Mouse (Mus musculus): ENCODE measurements around the gene Arpp19. TPM values are rescaled to one million over a fixed set of nuclear protein-coding genes. Genes with fewer than 3 reads are reported as not detected.

The Arpp19 gene
- polyA plus RNA-seq, 1 experiment, result 16.1 TPM

DNA sequence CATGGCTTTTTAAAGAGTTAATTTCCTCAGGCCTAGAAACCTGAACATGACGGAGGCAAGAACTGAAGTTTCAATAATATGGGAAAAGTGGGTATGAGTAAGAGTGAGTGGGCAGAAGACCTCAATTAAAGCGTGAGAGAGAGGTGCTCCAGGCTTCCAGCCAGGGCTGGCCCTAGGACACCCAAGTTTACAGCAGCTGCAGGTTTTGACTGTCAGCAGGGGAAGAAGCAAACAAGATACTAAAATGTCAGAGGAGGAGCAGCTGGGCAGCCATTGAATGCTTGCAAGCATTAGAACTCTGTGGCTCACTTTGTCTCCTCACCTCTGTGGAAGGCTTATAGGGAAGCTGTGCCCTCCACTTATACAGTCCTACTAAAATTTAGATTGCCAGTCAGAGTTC is 50.4 kb downstream of the Arpp19 start:
- H3K36me3 ChIP-seq (ENCODE audit: control insufficient read depth, insufficient read depth, low read length), result no peaks in the 10 kb centered on the region
- no peak for DNase-seq
- H3K27me3 ChIP-seq (ENCODE audit: control insufficient read depth, insufficient read depth, low read length), result no peaks in the 10 kb centered on the region
- H3K4me3 ChIP-seq (ENCODE audit: control insufficient read depth, insufficient read depth, low read length), result no peak overlapping the region
- H3K4me1 ChIP-seq (replicated peaks; ENCODE audit: control insufficient read depth, insufficient read depth, low read length), result no peaks in the 10 kb centered on the region
- H3K27ac ChIP-seq (ENCODE audit: control insufficient read depth, insufficient read depth, low read length), result no peak overlapping the region
- WGBS, result 83% methylated on average over 2 of the region's 2 CpGs
- TF ChIP-seq POLR2A (IDR thresholded peaks at IDR 0.05; ENCODE audit: control insufficient read depth, extremely low read depth, insufficient read depth, low read length, poor library complexity) (no peak), CTCF (IDR thresholded peaks at IDR 0.05; ENCODE audit: borderline replicate concordance, control insufficient read depth, extremely low read depth, insufficient read depth, low read length, poor library complexity) (no peak)

GRCm38 (mm10) chr9:75089285-75089684 is 51.9 kb downstream of the Arpp19 start:
- no peak for DNase-seq
- H3K4me3 ChIP-seq (ENCODE audit: control insufficient read depth, insufficient read depth, low read length), result no peak overlapping the region
- TF ChIP-seq POLR2A (IDR thresholded peaks at IDR 0.05; ENCODE audit: control insufficient read depth, extremely low read depth, insufficient read depth, low read length, poor library complexity) (no peak), CTCF (IDR thresholded peaks at IDR 0.05; ENCODE audit: borderline replicate concordance, control insufficient read depth, extremely low read depth, insufficient read depth, low read length, poor library complexity) (no peak)
- H3K27me3 ChIP-seq (ENCODE audit: control insufficient read depth, insufficient read depth, low read length), result no peaks in the 10 kb centered on the region
- 76% methylated on average over 3 of the region's 3 CpGs for WGBS
- H3K4me1 ChIP-seq (replicated peaks; ENCODE audit: control insufficient read depth, insufficient read depth, low read length), result no peaks in the 10 kb centered on the region
- H3K27ac ChIP-seq (ENCODE audit: control insufficient read depth, insufficient read depth, low read length), result no peak overlapping the region
- H3K36me3 ChIP-seq (ENCODE audit: control insufficient read depth, insufficient read depth, low read length), result no peaks in the 10 kb centered on the region

GRCm38 (mm10) chr9:75092134-75092533 is 54.7 kb downstream of the Arpp19 start:
- WGBS, result 93% methylated on average over 1 of the region's 1 CpGs
- Histone ChIP-seq H3K4me3 (ENCODE audit: control insufficient read depth, insufficient read depth, low read length) (no peak overlapping the region), H3K27me3 (ENCODE audit: control insufficient read depth, insufficient read depth, low read length) (no peaks in the 10 kb centered on the region), H3K36me3 (ENCODE audit: control insufficient read depth, insufficient read depth, low read length) (no peaks in the 10 kb centered on the region), H3K4me1 (replicated peaks; ENCODE audit: control insufficient read depth, insufficient read depth, low read length) (no peaks in the 10 kb centered on the region), H3K27ac (ENCODE audit: control insufficient read depth, insufficient read depth, low read length) (no peak overlapping the region)
- TF ChIP-seq CTCF (IDR thresholded peaks at IDR 0.05; ENCODE audit: borderline replicate concordance, control insufficient read depth, extremely low read depth, insufficient read depth, low read length, poor library complexity) (no peak), POLR2A (IDR thresholded peaks at IDR 0.05; ENCODE audit: control insufficient read depth, extremely low read depth, insufficient read depth, low read length, poor library complexity) (no peak)
- DNase-seq, result no peak

DNA sequence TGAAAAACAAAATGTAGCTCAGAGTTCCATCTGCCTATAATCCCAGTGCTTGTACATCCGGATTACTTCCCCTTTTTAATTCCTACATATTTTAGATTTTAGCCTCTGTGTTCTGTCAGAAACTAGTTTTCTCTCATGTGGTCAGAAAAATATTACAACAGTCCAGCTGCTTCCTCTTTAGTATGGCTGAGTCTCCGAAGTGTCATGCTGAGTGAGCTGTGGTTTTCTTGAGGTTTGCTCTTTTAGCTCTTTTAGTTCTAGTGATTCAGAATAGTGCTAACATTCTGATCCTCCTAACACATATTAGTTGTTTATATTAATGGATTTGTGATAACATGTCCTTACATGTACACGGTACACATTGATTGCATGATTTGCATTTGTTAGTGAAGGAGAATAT is 57.3 kb downstream of the Arpp19 start:
- Histone ChIP-seq H3K4me3 (ENCODE audit: control insufficient read depth, insufficient read depth, low read length) (no peak overlapping the region), H3K36me3 (ENCODE audit: control insufficient read depth, insufficient read depth, low read length) (no peaks in the 10 kb centered on the region), H3K27me3 (ENCODE audit: control insufficient read depth, insufficient read depth, low read length) (no peaks in the 10 kb centered on the region), H3K27ac (ENCODE audit: control insufficient read depth, insufficient read depth, low read length) (no peak overlapping the region), H3K4me1 (replicated peaks; ENCODE audit: control insufficient read depth, insufficient read depth, low read length) (no peaks in the 10 kb centered on the region)
- no peak for DNase-seq
- TF ChIP-seq CTCF (IDR thresholded peaks at IDR 0.05; ENCODE audit: borderline replicate concordance, control insufficient read depth, extremely low read depth, insufficient read depth, low read length, poor library complexity) (no peak), POLR2A (IDR thresholded peaks at IDR 0.05; ENCODE audit: control insufficient read depth, extremely low read depth, insufficient read depth, low read length, poor library complexity) (no peak)
- 5% methylated on average over 3 of the region's 3 CpGs for WGBS

DNA sequence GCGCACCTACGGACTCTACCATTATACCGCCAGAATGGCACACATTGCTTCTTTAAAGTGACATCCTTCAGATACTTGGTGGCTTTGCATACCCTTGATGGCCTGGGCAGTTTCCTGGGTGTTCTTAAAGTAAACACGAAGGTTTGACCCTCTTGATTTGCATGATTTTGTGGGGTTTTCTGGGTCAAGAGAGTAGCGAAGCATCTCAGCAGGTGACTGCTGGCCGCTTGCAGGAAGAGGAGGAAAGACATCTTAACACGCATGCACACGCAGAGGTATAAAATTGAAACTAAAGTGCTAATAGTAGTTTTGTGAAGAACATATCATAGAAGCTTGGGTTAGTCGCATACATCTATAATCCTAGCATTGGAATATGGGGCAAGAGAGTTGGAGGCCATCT is 61.5 kb downstream of the Arpp19 start:
- DNase-seq, result no peak
- no peak for TF ChIP-seq POLR2A (IDR thresholded peaks at IDR 0.05; ENCODE audit: control insufficient read depth, extremely low read depth, insufficient read depth, low read length, poor library complexity)
- TF ChIP-seq CTCF (IDR thresholded peaks at IDR 0.05; ENCODE audit: borderline replicate concordance, control insufficient read depth, extremely low read depth, insufficient read depth, low read length, poor library complexity), result no peak
- Histone ChIP-seq H3K27me3 (ENCODE audit: control insufficient read depth, insufficient read depth, low read length) (no peaks in the 10 kb centered on the region), H3K4me1 (replicated peaks; ENCODE audit: control insufficient read depth, insufficient read depth, low read length) (no peaks in the 10 kb centered on the region), H3K27ac (ENCODE audit: control insufficient read depth, insufficient read depth, low read length) (no peak overlapping the region), H3K4me3 (ENCODE audit: control insufficient read depth, insufficient read depth, low read length) (no peak overlapping the region), H3K36me3 (ENCODE audit: control insufficient read depth, insufficient read depth, low read length) (no peaks in the 10 kb centered on the region)
- WGBS, result 97% methylated on average over 9 of the region's 9 CpGs

- no peak overlapping the region for H3K4me3 ChIP-seq (ENCODE audit: control insufficient read depth, insufficient read depth, low read length)
- H3K36me3 ChIP-seq (ENCODE audit: control insufficient read depth, insufficient read depth, low read length), result no peaks in the 10 kb centered on the region
- TF ChIP-seq CTCF (IDR thresholded peaks at IDR 0.05; ENCODE audit: borderline replicate concordance, control insufficient read depth, extremely low read depth, insufficient read depth, low read length, poor library complexity) (no peak), POLR2A (IDR thresholded peaks at IDR 0.05; ENCODE audit: control insufficient read depth, extremely low read depth, insufficient read depth, low read length, poor library complexity) (no peak)
- H3K27me3 ChIP-seq (ENCODE audit: control insufficient read depth, insufficient read depth, low read length), result no peaks in the 10 kb centered on the region
- no peak for DNase-seq
- H3K4me1 ChIP-seq (replicated peaks; ENCODE audit: control insufficient read depth, insufficient read depth, low read length), result no peaks in the 10 kb centered on the region
- no peak overlapping the region for H3K27ac ChIP-seq (ENCODE audit: control insufficient read depth, insufficient read depth, low read length)
- 53% methylated on average over 8 of the region's 8 CpGs for WGBS
Observed at GRCm38 (mm10) chr9:75100157-75100781, 62.9 kb downstream of the Arpp19 start.

- no peak for DNase-seq
- TF ChIP-seq CTCF (IDR thresholded peaks at IDR 0.05; ENCODE audit: borderline replicate concordance, control insufficient read depth, extremely low read depth, insufficient read depth, low read length, poor library complexity) (no peak), POLR2A (IDR thresholded peaks at IDR 0.05; ENCODE audit: control insufficient read depth, extremely low read depth, insufficient read depth, low read length, poor library complexity) (no peak)
- Histone ChIP-seq H3K27me3 (ENCODE audit: control insufficient read depth, insufficient read depth, low read length) (no peaks in the 10 kb centered on the region), H3K27ac (ENCODE audit: control insufficient read depth, insufficient read depth, low read length) (no peak overlapping the region), H3K36me3 (ENCODE audit: control insufficient read depth, insufficient read depth, low read length) (no peaks in the 10 kb centered on the region), H3K4me3 (ENCODE audit: control insufficient read depth, insufficient read depth, low read length) (no peak overlapping the region), H3K4me1 (replicated peaks; ENCODE audit: control insufficient read depth, insufficient read depth, low read length) (no peaks in the 10 kb centered on the region)
Observed at GRCm38 (mm10) chr9:75102131-75102530, 64.7 kb downstream of the Arpp19 start.

Other genes starting within 250 kb of the Arpp19 start
- gene Onecut1, start 175.7 kb upstream of the Arpp19 start, polyA plus RNA-seq (2012; rRNA removed), result 0.03 and 0.05 TPM in 2 replicates
- 12.9 and 13.6 TPM in 2 replicates for gene Fam214a, start 84.7 kb upstream of the Arpp19 start, polyA plus RNA-seq (2012; rRNA removed)
- gene Myo5a, start 33.4 kb downstream of the Arpp19 start, polyA plus RNA-seq (2012; rRNA removed), result 8.3 and 8.7 TPM in 2 replicates
- gene Myo5c, start 194.4 kb downstream of the Arpp19 start, polyA plus RNA-seq (2012; rRNA removed), result 8.4 and 9.0 TPM in 2 replicates

Measured in thymus, adult 2 months (tissue).